Mouse (Mus musculus) embryonic facial prominence, embryonic 15.5 days (tissue): Measurements from ENCODE around the gene Nol9. TPM values are rescaled to one million over a fixed set of nuclear protein-coding genes. Genes with fewer than 3 reads are reported as not detected.
A peak's percentile ranks its signal among the peaks of the same experiment; 100 is the strongest.

Experiments
- ATAC-seq: fragments of 200-750 bp; cut with Nextera tagmentation; 2 replicates; pipeline ENCODE4 v1.8.0; 2017; ENCODE audit warnings: low read depth, moderate TSS enrichment; ENCODE audit not compliant: insufficient number of reproducible peaks, low FRiP score, low TSS enrichment
- H3K27ac ChIP-seq: fragments of 300-500 bp; sonication (generic); replicated peaks from 2 replicates; pipeline ENCODE4 v1.5.1; 2015; ENCODE audit warnings: mild to moderate bottlenecking, inconsistent platforms
- H3K27me3 ChIP-seq: fragments of 300-500 bp; sonication (generic); 2 replicates; pipeline ENCODE4 v1.6.1; 2015; ENCODE audit warnings: inconsistent platforms
- H3K36me3 ChIP-seq: fragments of 300-500 bp; sonication (generic); 2 replicates; pipeline ENCODE4 v1.6.1; 2015; ENCODE audit warnings: mild to moderate bottlenecking, inconsistent platforms
- H3K4me1 ChIP-seq: fragments of 300-500 bp; sonication (generic); 2 replicates; pipeline ENCODE4 v1.6.1; 2015; ENCODE audit warnings: inconsistent platforms
- H3K4me2 ChIP-seq: fragments of 300-500 bp; sonication (generic); replicated peaks from 2 replicates; pipeline ENCODE4 v1.6.1; 2015; ENCODE audit warnings: mild to moderate bottlenecking, inconsistent platforms
- H3K4me3 ChIP-seq: fragments of 300-500 bp; sonication (generic); replicated peaks from 2 replicates; pipeline ENCODE4 v1.5.1; 2015; ENCODE audit warnings: mild to moderate bottlenecking, inconsistent platforms
- H3K9ac ChIP-seq: fragments of 300-500 bp; sonication (generic); 2 replicates; pipeline ENCODE4 v1.6.1; 2015; ENCODE audit warnings: inconsistent platforms
- H3K9me3 ChIP-seq: fragments of 300-500 bp; sonication (generic); replicated peaks from 2 replicates; pipeline ENCODE4 v1.6.1; 2016; ENCODE audit warnings: inconsistent platforms
- WGBS: fragments of 180-500 bp; shearing (Covaris S2); methylation state at CpG from one replicate; pipeline ENCODE4 v1.1.7; 2015; 5-methylcytosine and 5-hydroxymethylcytosine counted together
- polyA plus RNA-seq: library from polyadenylated mRNA; unstranded; fragments of >200 nt; fragmentation: Nextera tagmentation; extraction: Ambion mirVana; gene quantifications from 2 replicates; pipeline ENCODE4 v1.2.1, GENCODE M21; 2015

Gene Nol9
- polyA plus RNA-seq, 1 experiment from 2014 or later, result 32.4 TPM

DNA sequence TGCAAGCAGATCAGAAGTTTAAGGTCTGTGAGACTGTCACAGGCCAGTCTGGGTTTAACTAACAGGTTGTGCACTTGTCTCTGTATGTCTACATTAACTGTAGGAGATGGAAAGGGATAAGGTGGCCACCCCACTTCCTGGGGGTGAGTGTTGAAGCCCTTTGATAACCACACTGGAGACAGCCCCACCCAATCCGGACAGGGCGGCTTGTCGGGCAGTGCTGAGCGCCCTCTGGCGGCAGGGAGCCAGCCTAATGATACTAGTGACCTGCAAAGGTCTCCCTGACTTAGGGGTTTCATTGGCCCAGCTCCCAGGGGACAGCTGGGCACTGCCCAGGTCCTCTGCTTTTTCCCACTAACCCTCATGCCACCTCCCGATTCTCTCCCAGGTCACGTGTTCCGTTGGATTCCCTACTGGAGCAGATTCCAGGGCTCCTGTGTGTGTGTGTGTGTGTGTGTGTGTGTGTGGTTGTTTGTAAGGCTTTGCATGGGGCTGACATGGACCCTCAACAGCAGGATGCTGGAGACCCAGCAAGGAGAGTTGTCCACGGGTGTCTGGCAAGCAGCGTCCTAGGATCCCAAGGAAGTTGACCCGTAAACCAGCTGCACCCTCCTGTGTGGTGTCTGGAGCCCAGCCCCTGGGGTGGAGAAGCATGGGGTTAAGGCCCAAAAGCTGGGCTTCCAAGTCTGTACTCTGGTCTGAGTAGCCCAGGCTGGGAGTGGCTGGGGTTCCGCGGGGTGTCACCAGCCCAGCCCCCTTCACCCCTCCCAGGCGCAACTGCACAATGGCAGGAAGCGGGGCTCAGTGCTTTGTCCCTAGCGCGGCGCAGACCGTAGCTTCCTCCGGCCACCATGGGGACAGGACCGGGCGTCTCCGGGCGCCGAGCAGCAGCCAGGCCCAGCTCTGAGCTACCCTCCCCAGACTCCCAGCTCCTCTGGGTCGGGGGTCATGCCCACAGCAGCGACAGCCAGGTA, 57.1 kb downstream of the Nol9 start:
- Histone ChIP-seq H3K9ac (no peak overlapping the region), H3K27ac (peak overlapping the region; percentile 39; the same call in 1 of the 2 replicates), H3K9me3 (no peaks in the 10 kb centered on the region), H3K4me2 (no peak overlapping the region; the same call in 1 of the 2 replicates), H3K4me1 (peaks cover 35% of the 10 kb centered on the region), H3K36me3 (0 out of 2 replicates have a peak, but pooled peaks cover 5% of the 10 kb centered on the region), H3K27me3 (no peaks in the 10 kb centered on the region), H3K4me3 (peak overlapping the region; percentile 15; the same call in 1 of the 2 replicates)
- 33% methylated on average over 27 of the region's 27 CpGs for WGBS
- no peak for ATAC-seq

DNA sequence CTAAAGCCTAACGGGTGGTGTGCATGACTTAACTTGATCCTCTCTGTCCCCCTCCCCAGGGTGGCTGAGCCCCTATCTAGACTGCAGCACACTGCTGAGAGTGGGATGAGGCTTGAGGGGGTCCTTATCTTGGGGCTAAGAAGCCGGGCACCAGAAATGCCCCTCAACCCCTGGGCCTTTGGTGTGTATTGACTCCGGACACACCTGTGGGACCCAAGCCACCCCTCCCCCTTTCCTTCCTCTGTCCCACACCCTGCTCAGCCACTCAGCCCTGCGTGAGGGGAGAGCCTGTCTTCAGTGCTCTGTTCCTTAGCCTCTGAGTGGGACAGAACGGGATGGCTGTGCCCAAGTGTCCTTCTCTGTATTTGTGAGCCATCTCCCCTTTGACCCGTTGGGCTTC, 57.8 kb downstream of the Nol9 start:
- 52% methylated on average over 6 of the region's 6 CpGs for WGBS
- Histone ChIP-seq H3K9me3 (no peaks in the 10 kb centered on the region), H3K4me2 (no peak overlapping the region), H3K36me3 (peaks cover 8% of the 10 kb centered on the region; the same call in 1 of the 2 replicates), H3K4me1 (peaks cover 35% of the 10 kb centered on the region), H3K9ac (no peak overlapping the region; the same call in 1 of the 2 replicates), H3K27ac (peak overlapping the region; percentile 39; the same call in 1 of the 2 replicates), H3K4me3 (peak overlapping the region; percentile 15), H3K27me3 (no peaks in the 10 kb centered on the region)
- ATAC-seq, result no peak

DNA sequence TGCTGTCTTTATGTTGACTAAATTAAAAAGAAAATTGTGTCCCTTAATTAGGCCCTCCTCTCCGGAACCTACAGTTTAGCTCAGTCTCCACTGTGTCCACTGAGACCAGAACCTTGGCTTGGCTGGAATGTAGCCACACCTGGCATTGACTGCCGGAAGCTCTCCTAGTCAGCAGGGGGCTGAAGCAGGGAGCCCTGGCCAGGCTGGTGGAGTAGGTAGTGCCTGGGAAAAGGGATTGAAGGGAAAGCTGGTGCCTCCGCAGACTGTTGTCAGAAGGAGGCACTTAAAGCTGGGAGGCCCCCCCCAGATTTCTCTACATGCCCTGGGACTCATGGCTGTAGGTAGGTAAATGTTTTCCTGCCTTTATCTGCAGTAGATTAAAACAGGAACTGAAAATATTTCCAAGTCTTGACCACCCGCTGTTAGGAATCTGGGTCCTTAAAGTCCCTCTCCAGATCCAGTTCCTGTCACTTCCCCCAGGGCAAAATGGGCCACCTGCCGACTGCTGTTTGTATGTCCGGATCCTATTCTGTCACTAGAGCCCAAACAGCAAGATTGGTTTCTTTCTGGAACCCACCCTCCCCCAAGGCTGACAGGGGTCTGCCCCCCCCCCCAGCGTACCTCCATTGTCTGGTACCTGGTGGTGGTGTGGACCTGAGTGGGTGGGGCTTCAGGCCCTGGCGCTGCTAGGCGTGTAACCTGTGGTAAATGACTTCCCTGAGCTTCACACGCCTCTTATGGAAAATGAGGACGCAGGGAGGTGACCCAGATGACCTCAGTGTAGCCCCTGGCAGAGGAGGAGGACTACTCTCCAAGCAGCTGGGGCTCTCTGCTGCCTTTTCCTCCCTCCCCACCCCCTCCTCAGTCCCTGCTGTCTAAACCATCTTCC, 59.0 kb downstream of the Nol9 start:
- no peak for ATAC-seq
- 26% methylated on average over 11 of the region's 11 CpGs for WGBS

DNA sequence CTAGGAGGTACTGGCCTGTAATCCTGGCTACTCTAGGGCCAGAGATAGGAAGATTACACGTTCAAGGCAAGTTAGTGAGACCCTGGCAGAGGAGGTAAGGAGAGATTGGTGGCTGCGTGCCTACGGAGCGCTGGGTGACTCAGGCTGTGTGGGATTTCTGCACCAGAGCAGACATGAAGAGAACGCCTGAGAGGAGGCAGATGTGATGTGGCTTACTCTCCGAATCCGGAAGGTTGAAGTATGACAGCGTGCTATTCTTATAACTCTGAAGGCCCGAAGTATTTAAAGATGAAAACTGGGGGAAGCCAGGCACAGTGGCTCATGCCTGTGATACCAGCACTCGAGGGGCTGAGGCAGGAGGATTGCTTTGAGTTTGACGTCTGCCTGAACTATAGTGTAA, 61.4 kb downstream of the Nol9 start:
- peaks cover 20% of the 10 kb centered on the region for H3K4me1 ChIP-seq
- H3K27ac ChIP-seq, result 0 out of 2 replicates have a peak overlapping the region, but pooled peaks have one; percentile 4
- 60% methylated on average over 11 of the region's 11 CpGs for whole genome bisulfite sequencing
- H3K27me3 ChIP-seq, result no peaks in the 10 kb centered on the region
- no peak for ATAC-seq
- H3K4me3 ChIP-seq, result no peak overlapping the region
- H3K9ac ChIP-seq, result no peak overlapping the region
- H3K9me3 ChIP-seq, result no peaks in the 10 kb centered on the region
- H3K36me3 ChIP-seq, result peaks cover 36% of the 10 kb centered on the region
- no peak overlapping the region for H3K4me2 ChIP-seq

More for the DNA sequence above, 59.0 kb downstream of the Nol9 start:
- no peak overlapping the region for H3K27ac ChIP-seq
- no peaks in the 10 kb centered on the region for H3K9me3 ChIP-seq
- peak overlapping the region; percentile 12; the same call in 1 of the 2 replicates for H3K4me2 ChIP-seq
- H3K36me3 ChIP-seq, result peaks cover 19% of the 10 kb centered on the region
- no peak overlapping the region for H3K9ac ChIP-seq
- H3K4me1 ChIP-seq, result peaks cover 23% of the 10 kb centered on the region
- H3K4me3 ChIP-seq, result no peak overlapping the region
- no peaks in the 10 kb centered on the region for H3K27me3 ChIP-seq

DNA sequence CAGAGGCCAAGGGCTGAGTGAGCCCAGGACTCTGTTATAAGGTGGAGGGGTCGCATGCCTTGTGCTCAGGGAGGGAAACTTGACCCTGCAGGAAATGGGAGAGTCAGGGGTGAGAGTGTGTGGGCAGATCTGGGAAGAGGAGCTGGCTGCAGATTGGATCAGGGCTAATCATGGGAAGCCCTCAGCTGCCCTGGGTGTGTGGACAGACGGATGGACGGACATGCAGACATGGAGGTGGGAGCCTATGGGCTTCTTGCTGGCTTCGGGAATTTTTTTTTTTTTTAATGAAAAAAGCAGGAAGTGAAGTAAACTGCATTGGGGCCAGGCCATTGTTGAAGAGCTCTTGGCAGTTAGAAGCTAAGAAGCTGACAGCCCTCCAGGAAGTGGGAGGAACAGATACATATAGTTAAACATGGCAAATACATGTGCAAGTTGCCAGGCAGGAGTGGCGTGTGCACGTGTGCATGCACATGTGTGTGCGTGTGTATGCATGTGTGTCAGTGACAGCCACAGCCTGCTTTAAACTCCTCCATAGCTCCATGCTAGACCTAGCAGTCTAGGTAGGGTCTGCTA, 62.0 kb downstream of the Nol9 start:
- H3K4me3 ChIP-seq, result no peak overlapping the region
- peaks cover 20% of the 10 kb centered on the region for H3K4me1 ChIP-seq
- H3K9me3 ChIP-seq, result no peaks in the 10 kb centered on the region
- H3K27me3 ChIP-seq, result no peaks in the 10 kb centered on the region
- 50% methylated on average over 7 of the region's 7 CpGs for WGBS
- H3K9ac ChIP-seq, result no peak overlapping the region
- H3K36me3 ChIP-seq, result peaks cover 42% of the 10 kb centered on the region
- H3K27ac ChIP-seq, result 0 out of 2 replicates have a peak overlapping the region, but pooled peaks have one; percentile 17
- H3K4me2 ChIP-seq, result no peak overlapping the region
- no peak for ATAC-seq

DNA sequence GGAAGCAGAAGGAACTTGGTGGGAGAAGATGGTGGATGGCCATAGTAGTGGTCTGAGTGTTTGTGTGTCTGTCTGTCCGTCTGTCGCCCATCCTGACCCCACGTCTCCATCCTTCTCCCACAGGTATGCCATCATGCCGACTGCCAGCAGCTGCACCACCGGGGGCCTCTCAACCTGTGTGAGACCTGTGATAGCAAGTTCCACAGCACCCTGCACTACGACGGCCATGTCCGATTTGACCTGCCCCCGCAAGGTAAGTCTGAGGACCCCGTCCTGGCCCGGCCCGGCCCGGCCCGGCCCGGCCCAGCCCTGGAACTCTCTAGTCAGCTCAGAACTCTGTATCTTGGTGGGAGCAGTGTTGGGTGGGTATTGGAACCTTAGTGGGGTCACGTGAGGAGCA, 62.8 kb downstream of the Nol9 start:
- Histone ChIP-seq H3K36me3 (peaks cover 50% of the 10 kb centered on the region), H3K9ac (no peak overlapping the region)
- WGBS, result 94% methylated on average over 13 of the region's 16 CpGs

DNA sequence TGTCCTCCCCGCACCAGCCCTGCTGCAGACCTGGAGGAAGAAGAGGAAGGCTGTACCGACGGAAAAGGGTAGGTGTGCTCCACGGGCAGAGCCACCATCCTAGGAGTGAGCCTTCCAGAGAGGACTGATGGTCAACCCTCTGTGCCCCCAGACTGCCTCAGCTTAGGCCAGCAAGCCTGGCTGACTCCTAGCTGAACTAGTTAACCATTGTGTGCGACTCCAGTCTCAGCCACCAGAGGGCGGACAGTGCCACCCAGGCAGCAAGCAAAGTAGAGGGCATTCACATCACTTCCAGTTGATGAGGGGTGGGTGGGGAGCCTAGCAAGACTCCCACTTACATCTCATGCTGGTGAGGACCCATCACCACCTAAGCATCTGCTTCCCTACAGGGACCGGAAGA, 63.9 kb downstream of the Nol9 start:
- H3K27me3 ChIP-seq, result no peaks in the 10 kb centered on the region
- 40% methylated on average over 7 of the region's 7 CpGs for WGBS
- no peaks in the 10 kb centered on the region for H3K9me3 ChIP-seq
- no peak overlapping the region for H3K4me3 ChIP-seq
- peaks cover 51% of the 10 kb centered on the region for H3K36me3 ChIP-seq
- no peak overlapping the region for H3K4me2 ChIP-seq
- H3K27ac ChIP-seq, result no peak overlapping the region
- H3K9ac ChIP-seq, result no peak overlapping the region
- peaks cover 23% of the 10 kb centered on the region for H3K4me1 ChIP-seq
- no peak for ATAC-seq

More for the DNA sequence above, 62.8 kb downstream of the Nol9 start:
- Histone ChIP-seq H3K4me1 (peaks cover 16% of the 10 kb centered on the region), H3K27me3 (no peaks in the 10 kb centered on the region), H3K27ac (no peak overlapping the region), H3K4me2 (no peak overlapping the region), H3K4me3 (no peak overlapping the region), H3K9me3 (no peaks in the 10 kb centered on the region)
- ATAC-seq, result no peak

DNA sequence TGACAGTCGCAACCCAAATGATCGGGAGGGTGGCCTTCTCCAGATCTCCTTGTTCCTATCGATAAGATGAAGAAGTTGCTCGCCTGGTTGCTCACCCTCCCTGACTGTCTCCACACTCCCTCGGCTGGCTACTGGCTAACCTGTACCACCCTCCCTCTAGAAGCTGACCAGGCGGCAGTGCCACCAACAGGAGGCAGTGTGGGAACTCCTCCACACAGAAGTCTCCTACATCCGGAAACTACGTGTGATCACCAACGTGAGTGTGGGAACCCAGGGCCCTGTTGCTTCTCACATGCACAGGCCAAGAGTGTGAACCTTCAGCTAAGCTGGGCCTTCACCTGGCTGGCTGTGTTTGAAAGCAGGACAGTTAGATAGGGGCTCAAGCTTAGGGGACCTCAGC, 67.6 kb downstream of the Nol9 start:
- H3K9ac ChIP-seq, result no peak overlapping the region; the same call in 1 of the 2 replicates
- no peaks in the 10 kb centered on the region for H3K9me3 ChIP-seq
- no peaks in the 10 kb centered on the region for H3K27me3 ChIP-seq
- 60% methylated on average over 9 of the region's 9 CpGs for WGBS
- H3K4me1 ChIP-seq, result peaks cover 19% of the 10 kb centered on the region
- no peak for ATAC-seq
- H3K4me2 ChIP-seq, result no peak overlapping the region
- peaks cover 85% of the 10 kb centered on the region for H3K36me3 ChIP-seq
- H3K27ac ChIP-seq, result 0 out of 2 replicates have a peak overlapping the region, but pooled peaks have one; percentile 52
- H3K4me3 ChIP-seq, result no peak overlapping the region

DNA sequence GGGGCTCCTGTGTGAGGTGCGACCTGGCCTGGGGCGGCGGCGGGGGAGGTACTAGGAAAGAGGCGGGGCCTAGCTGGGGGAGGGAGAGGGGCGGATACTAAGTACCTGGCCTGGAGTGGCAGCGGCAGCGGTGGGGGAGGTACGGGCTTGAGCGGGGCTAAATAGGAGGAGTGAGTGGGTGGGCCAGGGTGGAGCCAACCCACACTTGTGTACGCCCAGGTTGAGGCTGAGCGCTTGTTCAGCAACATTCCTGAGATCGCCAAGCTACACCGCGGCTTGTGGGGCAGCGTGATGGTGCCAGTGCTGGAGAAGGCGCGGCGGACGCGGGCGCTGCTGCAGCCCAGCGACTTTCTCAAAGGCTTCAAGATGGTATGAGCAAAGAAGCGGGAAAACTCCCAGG, 68.4 kb downstream of the Nol9 start:
- H3K9me3 ChIP-seq, result no peaks in the 10 kb centered on the region
- H3K9ac ChIP-seq, result no peak overlapping the region
- peak overlapping the region; percentile 71 for H3K27ac ChIP-seq
- H3K4me1 ChIP-seq, result peaks cover 19% of the 10 kb centered on the region
- peaks cover 84% of the 10 kb centered on the region for H3K36me3 ChIP-seq
- WGBS, result 15% methylated on average over 24 of the region's 24 CpGs
- ATAC-seq, result peak; percentile 82
- H3K27me3 ChIP-seq, result no peaks in the 10 kb centered on the region
- H3K4me3 ChIP-seq, result peak overlapping the region; percentile 31
- peak overlapping the region; percentile 47 for H3K4me2 ChIP-seq

DNA sequence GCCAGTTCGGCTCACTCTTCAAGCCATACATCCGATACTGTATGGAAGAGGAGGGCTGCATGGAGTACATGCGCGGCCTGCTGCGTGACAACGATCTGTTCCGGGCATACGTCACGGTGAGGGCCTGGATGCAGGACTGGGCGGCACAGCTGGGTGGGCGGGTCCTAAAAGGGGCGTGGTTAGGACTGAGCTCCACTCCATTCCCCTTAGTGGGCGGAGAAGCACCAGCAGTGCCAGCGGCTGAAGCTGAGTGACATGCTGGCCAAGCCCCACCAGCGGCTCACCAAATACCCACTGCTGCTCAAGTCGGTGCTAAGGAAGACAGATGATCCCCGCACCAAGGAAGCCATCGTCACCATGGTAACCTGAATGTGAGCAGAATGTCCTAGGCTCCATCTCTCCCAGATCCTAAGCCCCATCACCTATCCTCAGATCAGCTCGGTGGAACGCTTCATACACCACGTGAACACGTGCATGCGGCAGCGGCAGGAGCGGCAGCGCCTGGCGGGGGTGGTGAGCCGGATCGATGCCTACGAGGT, 68.9 kb downstream of the Nol9 start:
- Histone ChIP-seq H3K27me3 (no peaks in the 10 kb centered on the region), H3K4me3 (peak overlapping the region; percentile 31), H3K27ac (peak overlapping the region; percentile 71), H3K4me1 (peaks cover 19% of the 10 kb centered on the region), H3K36me3 (peaks cover 85% of the 10 kb centered on the region), H3K9me3 (no peaks in the 10 kb centered on the region), H3K9ac (no peak overlapping the region), H3K4me2 (peak overlapping the region; percentile 47)
- ATAC-seq, result peak; percentile 89
- WGBS, result 22% methylated on average over 30 of the region's 30 CpGs
